Mouse (Mus musculus): ENCODE measurements at regions not wholly inside any gene's neighbourhood (a gene's known extent, or its start where the extent isn't known, plus 50 kb on each side); places are given as distances from the start of the nearest gene placed in this dataset.

DNA sequence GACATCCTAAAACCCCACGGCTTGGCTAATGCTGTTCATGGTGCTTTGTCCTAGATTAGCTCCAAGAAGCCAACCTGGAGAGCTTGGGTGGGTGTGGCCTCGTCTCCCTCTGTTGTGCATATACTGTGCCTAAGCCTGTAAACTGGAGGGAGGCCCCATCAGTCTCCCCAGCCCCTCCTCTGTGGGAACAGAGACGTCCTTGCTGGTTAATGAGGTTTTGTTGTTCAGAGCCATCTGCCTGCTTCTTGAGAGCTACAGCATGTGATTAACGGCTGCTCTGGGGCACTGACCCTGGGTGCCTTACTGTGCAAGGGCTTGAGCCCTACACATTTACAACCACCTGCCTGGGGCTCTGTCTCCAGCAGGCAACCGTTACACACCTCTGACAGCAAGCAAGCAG lies 143.9 kb upstream of the Gm3448 start:
- TF ChIP-seq EP300 (IDR thresholded peaks at IDR 0.05; ENCODE audit: insufficient read depth, low read depth, low read length) (peak; percentile 55; the same call in 1 of the 2 replicates), POLR2A (IDR thresholded peaks at IDR 0.05; ENCODE audit: insufficient read depth, low read length) (no peak)
